Mouse (Mus musculus) embryonic fibroblast, embryonic 13.5 days (primary cell): ENCODE data around the gene Fth1.

Experiments
- CTCF ChIP-seq: IDR thresholded peaks from 2 replicates; pipeline ENCODE4 v1.5.1; 2011; ENCODE audit warnings: mild to moderate bottlenecking, control low read depth, low read length, moderate library complexity, borderline replicate concordance; ENCODE audit not compliant: insufficient read depth
- POLR2A ChIP-seq: IDR thresholded peaks from 2 replicates; pipeline ENCODE4 v1.6.1; 2011; ENCODE audit warnings: low read depth, mild to moderate bottlenecking, control low read depth, low read length, moderate library complexity

DNA sequence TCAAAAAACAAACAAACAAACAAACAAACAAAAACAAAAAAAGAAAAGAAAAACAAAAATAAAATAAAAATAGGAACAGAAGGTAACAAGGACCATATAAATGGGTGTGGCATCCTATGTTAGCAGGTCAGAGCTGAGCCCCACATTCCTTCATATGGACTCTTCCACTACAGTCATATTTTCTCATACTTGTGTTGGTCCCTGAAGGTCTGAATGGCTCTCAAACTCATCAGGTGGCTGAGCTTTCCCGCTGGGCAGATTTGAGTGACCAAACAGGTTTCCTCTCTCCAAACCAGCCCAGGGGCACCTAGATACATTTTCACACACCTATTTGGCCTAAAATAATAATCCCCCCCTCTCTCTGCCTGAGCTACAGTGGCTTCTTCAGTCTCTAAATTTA, 31.0 kb downstream of the Fth1 start:
- no peak for TF ChIP-seq POLR2A
- TF ChIP-seq CTCF, result no peak
